Mouse (Mus musculus): Measurements from ENCODE around the gene Gm49369.

DNA sequence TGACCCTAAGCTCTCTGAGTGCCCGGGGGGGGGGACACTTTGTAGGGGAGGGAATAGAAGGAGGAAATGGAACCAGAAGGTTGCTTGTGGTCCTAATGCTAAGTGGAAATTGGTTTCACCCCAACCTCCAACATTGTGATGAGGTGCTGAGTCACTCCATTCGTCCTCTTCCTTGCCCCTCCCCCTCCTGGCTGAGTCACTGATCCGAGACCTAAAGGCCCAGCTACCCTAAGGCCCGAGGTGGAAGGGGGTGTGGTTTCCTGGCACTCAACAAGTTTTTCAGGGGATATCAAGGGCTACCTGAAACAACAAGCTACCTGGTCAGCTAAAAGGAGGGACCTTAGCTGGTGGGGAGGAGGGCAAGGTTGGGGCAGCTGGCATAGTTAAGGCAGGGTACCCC lies 10.7 kb upstream of the Gm49369 start:
- TF ChIP-seq CTCF (IDR thresholded peaks at IDR 0.05; ENCODE audit: low read depth), result no peak
- peak; percentile 40; the same call in 1 of the 2 replicates for TF ChIP-seq EP300 (IDR thresholded peaks at IDR 0.05; ENCODE audit: low read depth)
